Mouse (Mus musculus): ENCODE data around the gene Narfl. TPM values are rescaled to one million over a fixed set of nuclear protein-coding genes. Genes with fewer than 3 reads are reported as not detected.

The Narfl gene
- polyA plus RNA-seq, 1 experiment: 18.6 TPM

DNA sequence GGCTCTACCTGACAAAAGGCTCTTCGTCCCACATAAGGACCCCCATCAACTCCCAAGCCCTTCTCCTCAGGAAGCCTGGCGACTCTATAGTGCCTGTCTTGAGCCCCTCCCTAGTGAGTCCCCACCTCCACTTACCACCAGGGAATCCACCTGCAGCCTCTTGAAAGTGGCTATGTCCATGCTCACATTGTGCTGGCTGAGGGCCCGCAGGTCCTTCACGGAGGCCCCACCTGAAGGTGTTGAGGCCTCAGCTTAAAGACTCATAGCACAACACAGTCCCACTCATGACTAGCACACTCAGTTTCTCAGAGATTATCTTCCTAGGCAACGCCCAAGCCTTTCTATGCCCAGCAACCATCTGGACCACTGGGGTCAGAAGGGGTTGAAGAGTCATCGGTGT is 24.3 kb upstream of the Narfl start:
- Histone ChIP-seq H3K27ac (ENCODE audit: insufficient read depth, low read length) (no peak overlapping the region), H3K4me3 (ENCODE audit: extremely low read depth, insufficient read depth, insufficient read length) (no peak overlapping the region), H3K36me3 (ENCODE audit: control insufficient read depth, insufficient read depth, low read length) (no peaks in the 10 kb centered on the region), H3K4me1 (ENCODE audit: control insufficient read depth, insufficient read depth, insufficient read length) (no peaks in the 10 kb centered on the region), H3K27me3 (ENCODE audit: control insufficient read depth, insufficient read depth, low read length) (no peaks in the 10 kb centered on the region)
- WGBS: 77% methylated on average over 6 of the region's 6 CpGs
- no peak for TF ChIP-seq CTCF (IDR thresholded peaks at IDR 0.05; ENCODE audit: extremely low read depth, insufficient read depth, insufficient read length, insufficient replicate concordance)
- TF ChIP-seq POLR2A (IDR thresholded peaks at IDR 0.05; ENCODE audit: low read depth, low read length): no peak
- DNase-seq (ENCODE audit: low read depth in 1 of 2, low spot score in 2 of 2): no peak

DNA sequence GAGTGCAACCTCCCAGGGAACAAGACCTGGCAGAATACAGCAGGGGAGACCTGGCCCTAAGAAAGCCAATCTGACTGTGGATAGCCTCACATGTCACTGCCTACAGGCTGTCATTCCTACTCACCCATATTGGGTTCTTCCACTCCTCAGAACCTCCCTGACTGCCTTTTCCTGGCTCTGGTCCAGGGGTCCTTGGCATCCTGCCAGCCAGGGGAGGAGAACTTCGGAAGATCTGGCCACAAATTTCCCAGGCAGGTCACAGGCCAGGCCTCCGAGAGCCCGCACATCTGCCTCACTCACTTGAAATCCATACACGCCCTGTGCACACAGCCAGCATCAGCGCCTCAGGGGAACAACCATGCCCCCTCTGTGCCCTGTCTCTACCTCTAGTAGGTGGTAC is 22.1 kb upstream of the Narfl start:
- no peaks in the 10 kb centered on the region for H3K4me1 ChIP-seq (ENCODE audit: control insufficient read depth, insufficient read depth, insufficient read length)
- no peak for DNase-seq (ENCODE audit: low read depth in 1 of 2, low spot score in 2 of 2)

GRCm38 (mm10) chr17:25754241-25754640 is 19.3 kb upstream of the Narfl start, which contains the start of gene Msln:
Gene Msln (minus strand): TSS chr17:25754378.
- WGBS: 87% methylated on average over 9 of the region's 9 CpGs
- DNase-seq (ENCODE audit: low read depth in 1 of 2, low spot score in 2 of 2): no peak
- no peak within 1 kb of the TSS for H3K4me3 ChIP-seq (ENCODE audit: extremely low read depth, insufficient read depth, insufficient read length)
- H3K4me1 ChIP-seq (ENCODE audit: control insufficient read depth, insufficient read depth, insufficient read length): no peaks in the 10 kb centered on the region
- no peaks in the 10 kb centered on the region for H3K27me3 ChIP-seq (ENCODE audit: control insufficient read depth, insufficient read depth, low read length)
- TF ChIP-seq CTCF (IDR thresholded peaks at IDR 0.05; ENCODE audit: extremely low read depth, insufficient read depth, insufficient read length, insufficient replicate concordance) (no peak), POLR2A (IDR thresholded peaks at IDR 0.05; ENCODE audit: low read depth, low read length) (no peak)
- H3K27ac ChIP-seq (ENCODE audit: insufficient read depth, low read length): no peak within 1 kb of the TSS
- no peaks in the 10 kb centered on the region for H3K36me3 ChIP-seq (ENCODE audit: control insufficient read depth, insufficient read depth, low read length)

More for the DNA sequence above, 22.1 kb upstream of the Narfl start:
- no peaks in the 10 kb centered on the region for H3K27me3 ChIP-seq (ENCODE audit: control insufficient read depth, insufficient read depth, low read length)
- TF ChIP-seq POLR2A (IDR thresholded peaks at IDR 0.05; ENCODE audit: low read depth, low read length): no peak
- no peak for TF ChIP-seq CTCF (IDR thresholded peaks at IDR 0.05; ENCODE audit: extremely low read depth, insufficient read depth, insufficient read length, insufficient replicate concordance)
- WGBS: 48% methylated on average over 5 of the region's 5 CpGs
- no peak overlapping the region for H3K27ac ChIP-seq (ENCODE audit: insufficient read depth, low read length)
- H3K4me3 ChIP-seq (ENCODE audit: extremely low read depth, insufficient read depth, insufficient read length): no peak overlapping the region
- no peaks in the 10 kb centered on the region for H3K36me3 ChIP-seq (ENCODE audit: control insufficient read depth, insufficient read depth, low read length)

DNA sequence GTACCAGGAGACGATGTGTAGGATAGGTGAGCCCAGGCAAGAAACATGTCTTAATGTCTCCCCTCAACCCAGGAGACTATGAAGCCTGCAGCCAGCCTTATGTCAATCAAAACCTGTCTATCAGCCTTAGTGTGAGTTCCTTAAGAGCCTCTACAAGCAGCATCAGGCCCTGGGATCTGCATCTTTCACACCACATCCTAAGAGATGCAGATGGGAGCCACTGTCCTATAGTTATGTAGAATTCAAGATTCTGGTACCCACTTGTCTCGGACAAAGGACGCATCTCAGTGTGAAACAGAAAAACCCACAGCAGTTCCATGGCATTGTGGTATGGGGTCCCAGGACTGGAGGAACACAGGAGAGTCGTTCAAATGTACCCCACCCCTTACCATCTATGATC is 18.5 kb upstream of the Narfl start:
- no peak for TF ChIP-seq POLR2A (IDR thresholded peaks at IDR 0.05; ENCODE audit: low read depth, low read length)
- no peak for TF ChIP-seq CTCF (IDR thresholded peaks at IDR 0.05; ENCODE audit: extremely low read depth, insufficient read depth, insufficient read length, insufficient replicate concordance)
- DNase-seq (ENCODE audit: low read depth in 1 of 2, low spot score in 2 of 2): no peak
- H3K27ac ChIP-seq (ENCODE audit: insufficient read depth, low read length): no peak overlapping the region
- no peaks in the 10 kb centered on the region for H3K36me3 ChIP-seq (ENCODE audit: control insufficient read depth, insufficient read depth, low read length)
- H3K4me3 ChIP-seq (ENCODE audit: extremely low read depth, insufficient read depth, insufficient read length): no peak overlapping the region
- WGBS: 86% methylated on average over 4 of the region's 4 CpGs
- no peaks in the 10 kb centered on the region for H3K4me1 ChIP-seq (ENCODE audit: control insufficient read depth, insufficient read depth, insufficient read length)
- H3K27me3 ChIP-seq (ENCODE audit: control insufficient read depth, insufficient read depth, low read length): no peaks in the 10 kb centered on the region

DNA sequence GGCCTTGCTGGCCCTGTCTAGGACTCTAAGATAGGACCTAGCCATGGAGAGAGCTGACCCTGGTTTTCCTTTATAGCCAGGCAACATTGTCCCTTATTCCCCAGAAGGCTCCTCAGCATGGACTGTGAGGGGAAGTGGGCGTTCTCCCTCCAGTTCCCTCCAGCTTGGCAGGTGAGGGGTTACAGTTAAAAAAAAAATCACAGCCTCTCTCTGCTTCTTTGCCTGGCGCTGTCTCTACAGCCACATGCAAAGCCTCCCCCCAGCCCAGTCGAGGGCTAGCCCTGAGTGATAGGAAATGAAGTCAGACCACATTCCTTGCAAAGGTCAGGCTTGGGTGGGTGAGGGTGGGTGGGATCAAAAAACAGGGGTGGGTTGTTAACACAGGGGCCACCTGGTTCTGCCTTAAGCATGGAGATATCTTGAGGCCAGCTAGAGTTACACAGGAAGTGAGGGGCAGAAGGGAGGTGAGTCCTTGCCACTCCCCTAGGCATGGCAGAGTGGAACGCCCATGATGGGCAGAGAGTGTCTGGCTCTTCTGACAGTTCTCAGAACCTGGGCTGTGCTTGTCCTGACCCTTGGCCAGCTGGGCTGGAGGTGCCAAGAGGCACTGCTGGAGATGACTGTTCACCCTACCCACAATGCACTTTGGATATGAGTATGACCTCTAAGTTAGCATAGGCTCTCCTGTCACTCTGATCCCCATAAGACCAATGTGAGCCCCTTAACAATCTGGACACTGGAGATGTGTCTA is 17.8 kb upstream of the Narfl start:
- no peak for TF ChIP-seq POLR2A (IDR thresholded peaks at IDR 0.05; ENCODE audit: low read depth, low read length)
- TF ChIP-seq CTCF (IDR thresholded peaks at IDR 0.05; ENCODE audit: extremely low read depth, insufficient read depth, insufficient read length, insufficient replicate concordance): no peak
- 36% methylated on average over 4 of the region's 4 CpGs for WGBS
- Histone ChIP-seq H3K4me3 (ENCODE audit: extremely low read depth, insufficient read depth, insufficient read length) (no peak overlapping the region), H3K27ac (ENCODE audit: insufficient read depth, low read length) (no peak overlapping the region), H3K36me3 (ENCODE audit: control insufficient read depth, insufficient read depth, low read length) (no peaks in the 10 kb centered on the region), H3K4me1 (ENCODE audit: control insufficient read depth, insufficient read depth, insufficient read length) (no peaks in the 10 kb centered on the region), H3K27me3 (ENCODE audit: control insufficient read depth, insufficient read depth, low read length) (no peaks in the 10 kb centered on the region)
- no peak for DNase-seq (ENCODE audit: low read depth in 1 of 2, low spot score in 2 of 2)

GRCm38 (mm10) chr17:25756378-25757242 is 17.0 kb upstream of the Narfl start:
- H3K36me3 ChIP-seq (ENCODE audit: control insufficient read depth, insufficient read depth, low read length): no peaks in the 10 kb centered on the region
- H3K27ac ChIP-seq (ENCODE audit: insufficient read depth, low read length): no peak overlapping the region
- TF ChIP-seq POLR2A (IDR thresholded peaks at IDR 0.05; ENCODE audit: low read depth, low read length) (no peak), CTCF (IDR thresholded peaks at IDR 0.05; ENCODE audit: extremely low read depth, insufficient read depth, insufficient read length, insufficient replicate concordance) (no peak)
- peaks cover 2% of the 10 kb centered on the region; the same call in 1 of the 2 replicates for H3K4me1 ChIP-seq (ENCODE audit: control insufficient read depth, insufficient read depth, insufficient read length)
- H3K4me3 ChIP-seq (ENCODE audit: extremely low read depth, insufficient read depth, insufficient read length): no peak overlapping the region
- 79% methylated on average over 9 of the region's 9 CpGs for WGBS
- DNase-seq (ENCODE audit: low read depth in 1 of 2, low spot score in 2 of 2): no peak
- no peaks in the 10 kb centered on the region for H3K27me3 ChIP-seq (ENCODE audit: control insufficient read depth, insufficient read depth, low read length)
